In the genomic region with DNA sequence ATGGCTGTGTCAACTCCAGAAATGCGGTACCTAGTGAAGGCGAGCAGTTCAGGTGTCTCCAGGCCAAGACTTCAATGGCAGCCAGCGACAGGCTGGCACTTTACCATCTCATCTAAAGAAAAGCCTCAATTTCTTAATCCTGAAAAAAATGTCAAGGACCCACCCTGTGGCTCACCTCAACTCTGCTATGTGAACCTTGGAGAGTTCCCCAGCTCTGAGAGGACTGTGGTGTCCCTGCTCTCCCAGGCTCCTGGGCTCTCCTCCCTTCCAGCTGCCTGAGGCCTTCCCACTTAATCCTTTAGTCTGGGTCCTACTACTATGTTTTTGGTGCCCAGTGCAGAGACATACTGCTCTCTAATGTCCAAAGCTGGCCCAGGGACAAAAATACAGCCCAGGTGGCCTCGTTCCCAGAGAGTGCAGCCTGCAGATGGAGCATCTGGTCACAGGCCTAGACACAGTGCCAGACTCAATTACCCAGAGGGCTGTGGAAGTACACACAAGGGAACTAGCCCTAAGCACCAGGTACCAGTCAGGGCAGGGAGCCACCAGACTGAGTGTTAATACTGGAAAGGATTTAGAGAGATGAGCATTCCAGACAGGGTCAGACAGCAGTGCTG, we compare ENCODE assay signal across 10 mouse cellular contexts.
DNase-seq lines count a peak whose midpoint lies in the region; ATAC-seq lines count a peak whose summit lies in the region.
"Had no signal": no experiment of that assay in that cellular context is flagged by ENCODE, and none has a peak within 500 bp of the region (broad histone marks: within the 10 kb centered on the region; RNA-seq: fewer than 3 reads in every experiment).

No protein-coding gene starts in this region.

- H3K27ac ChIP-seq in hindbrain, embryonic 10.5 days = peak overlapping the region; percentile 60
- H3K27ac ChIP-seq in hindbrain, embryonic 14.5 days = no peak overlapping the region
- H3K27ac ChIP-seq in midbrain, embryonic 16.5 days (ENCODE audit: low read length) = peak overlapping the region; percentile 4; the same call in 1 of the 2 replicates

- no peaks in the 10 kb centered on the region for H3K36me3 ChIP-seq in hindbrain, embryonic 10.5 days
- H3K36me3 ChIP-seq in hindbrain, embryonic 14.5 days (replicated peaks; ENCODE audit: control insufficient read depth, insufficient read depth) = no peaks in the 10 kb centered on the region
- H3K36me3 ChIP-seq in midbrain, embryonic 16.5 days (ENCODE audit: control insufficient read depth, insufficient read depth, low read length) = no peaks in the 10 kb centered on the region

- H3K4me3 ChIP-seq in hindbrain, embryonic 10.5 days = no peak overlapping the region
- no peak overlapping the region for H3K4me3 ChIP-seq in hindbrain, embryonic 14.5 days (replicated peaks; ENCODE audit: low read length)
- no peak overlapping the region for H3K4me3 ChIP-seq in midbrain, embryonic 16.5 days (ENCODE audit: low read depth, low read length)

- H3K27me3 ChIP-seq in hindbrain, embryonic 10.5 days (ENCODE audit: insufficient read depth, poor library complexity, severe bottlenecking) = peaks cover 8% of the 10 kb centered on the region; the same call in 1 of the 2 replicates
- no peaks in the 10 kb centered on the region for H3K27me3 ChIP-seq in hindbrain, embryonic 14.5 days (ENCODE audit: control insufficient read depth, insufficient read depth, low read length)
- H3K27me3 ChIP-seq in midbrain, embryonic 16.5 days (ENCODE audit: control insufficient read depth, insufficient read depth, low read depth, low read length) = no peaks in the 10 kb centered on the region
- H3K27me3 ChIP-seq: CH12.LX had no signal

- no peaks in the 10 kb centered on the region for H3K9me3 ChIP-seq in hindbrain, embryonic 10.5 days
- no peaks in the 10 kb centered on the region for H3K9me3 ChIP-seq in hindbrain, embryonic 14.5 days (ENCODE audit: control insufficient read depth, low read length)
- no peaks in the 10 kb centered on the region for H3K9me3 ChIP-seq in midbrain, embryonic 16.5 days (replicated peaks; ENCODE audit: control insufficient read depth, low read length, poor library complexity, severe bottlenecking)

- 82% methylated on average over 4 of the region's 4 CpGs for WGBS in hindbrain, embryonic 10.5 days
- WGBS in hindbrain, embryonic 14.5 days = 75% methylated on average over 4 of the region's 4 CpGs
- 71% methylated on average over 4 of the region's 4 CpGs for WGBS in midbrain, embryonic 16.5 days

- ATAC-seq in hindbrain, embryonic 14.5 days (ENCODE audit: low FRiP score) = no peak
- no peak for ATAC-seq in midbrain, embryonic 16.5 days

- DNase-seq in hindbrain, embryonic 10.5 days (ENCODE audit: low spot score) = no peak
- DNase-seq in hindbrain, embryonic 14.5 days (ENCODE audit: low spot score) = no peak
- DNase-seq in cerebellum, postnatal 10 days = peak; percentile 87 to 90
- peak; percentile 45 to 64 for DNase-seq in gastrocnemius, postnatal 4 days (ENCODE audit: low spot score in 2 of 2)
- DNase-seq in yolk sac, embryonic 10.5 days (ENCODE audit: low spot score) = no peak
- no peak for DNase-seq in lung, postnatal 14 days
- no peak for DNase-seq in kidney, adult 18-20 months
- DNase-seq: right cerebral cortex, postnatal 4 days had no signal

- no peak overlapping the region for H3K9ac ChIP-seq in hindbrain, embryonic 14.5 days
- H3K9ac ChIP-seq in midbrain, embryonic 16.5 days (ENCODE audit: low read depth, low read length) = no peak overlapping the region

- peaks cover 88% of the 10 kb centered on the region for H3K4me1 ChIP-seq in hindbrain, embryonic 10.5 days (replicated peaks)
- peaks cover 30% of the 10 kb centered on the region for H3K4me1 ChIP-seq in hindbrain, embryonic 14.5 days (replicated peaks; ENCODE audit: control insufficient read depth, insufficient read depth, low read length)
- H3K4me1 ChIP-seq in midbrain, embryonic 16.5 days (ENCODE audit: control insufficient read depth, insufficient read depth, low read length) = peaks cover 48% of the 10 kb centered on the region

- no peak overlapping the region for H3K4me2 ChIP-seq in hindbrain, embryonic 14.5 days (replicated peaks)
- H3K4me2 ChIP-seq in midbrain, embryonic 16.5 days (ENCODE audit: low read length) = no peak overlapping the region

Comparison
In these comparisons a context has a peak if more than half of its experiments do, and no peak if none do; other contexts are left out.
1. DNase-seq: peak in cerebellum, postnatal 10 days (2 of 2) and gastrocnemius, postnatal 4 days (2 of 2); none in hindbrain, embryonic 10.5 days (single experiment), hindbrain, embryonic 14.5 days (single experiment), yolk sac, embryonic 10.5 days (single experiment), lung, postnatal 14 days (single experiment) and kidney, adult 18-20 months (single experiment).